Mouse (Mus musculus): ENCODE measurements around the gene Urb2. TPM values are rescaled to one million over a fixed set of nuclear protein-coding genes. Genes with fewer than 3 reads are reported as not detected.

Urb2 gene
- polyA plus RNA-seq, 1 experiment: 6.7 TPM

DNA sequence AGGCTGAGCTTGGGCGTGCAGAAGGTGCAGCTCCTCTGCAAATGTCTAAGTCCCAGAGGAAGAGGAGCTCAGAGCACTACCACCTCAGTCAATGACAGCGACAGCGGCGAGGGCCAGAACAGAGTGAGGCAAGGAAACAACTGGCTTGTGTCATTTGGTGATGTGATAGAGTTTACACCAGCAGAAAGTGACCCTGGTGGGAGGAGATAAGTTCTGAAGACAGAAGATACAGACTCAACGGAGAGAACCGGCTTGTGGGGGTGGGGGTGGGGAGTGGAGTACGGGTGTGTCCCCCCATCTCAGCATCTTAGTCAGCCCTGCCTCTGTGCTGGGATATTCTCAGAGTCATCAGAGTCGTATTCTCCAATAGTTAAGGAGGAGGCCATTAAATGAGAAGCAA lies 56.1 kb downstream of the Urb2 start:
- DNase-seq (ENCODE audit: low spot score): no peak

DNA sequence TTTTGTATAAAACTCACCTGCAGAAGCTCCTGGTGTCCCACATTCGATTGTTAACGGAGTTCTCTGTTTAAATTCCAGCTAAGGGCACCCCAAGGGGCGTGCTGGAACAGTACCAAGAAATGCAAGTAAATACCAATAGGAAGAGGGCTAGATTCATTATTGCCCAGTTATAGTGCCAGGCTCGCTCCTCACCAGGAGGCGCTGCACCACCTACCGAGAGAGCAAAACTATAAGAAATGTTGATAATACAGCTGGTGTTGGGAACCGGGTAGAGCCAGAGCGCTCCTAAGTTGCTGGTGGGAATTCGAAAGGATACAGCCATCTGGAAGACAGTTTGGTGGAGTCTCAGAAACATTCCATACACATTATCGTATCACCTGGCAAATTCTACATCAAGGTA lies 56.7 kb downstream of the Urb2 start:
- no peak for DNase-seq (ENCODE audit: low spot score)

DNA sequence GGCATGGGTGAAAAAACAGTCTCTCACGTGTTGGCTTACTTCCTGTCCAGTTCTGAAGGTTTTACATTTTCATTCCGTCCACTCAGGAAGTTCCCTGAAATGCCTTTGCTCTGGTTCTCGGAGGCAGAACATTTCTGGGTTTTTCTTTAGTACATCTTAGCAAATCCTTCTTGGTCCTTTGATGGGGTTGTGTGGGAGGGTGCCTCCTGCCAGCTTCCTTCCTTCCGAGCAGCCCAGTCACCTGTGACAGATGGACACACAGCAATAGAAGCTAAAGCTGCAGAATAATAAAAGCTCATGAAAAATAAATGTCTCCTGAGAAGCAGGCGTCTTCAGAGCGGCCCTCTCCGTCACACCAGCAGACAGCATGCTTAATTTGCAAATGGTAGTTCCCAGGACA lies 57.7 kb downstream of the Urb2 start:
- no peak for DNase-seq (ENCODE audit: low spot score)

DNA sequence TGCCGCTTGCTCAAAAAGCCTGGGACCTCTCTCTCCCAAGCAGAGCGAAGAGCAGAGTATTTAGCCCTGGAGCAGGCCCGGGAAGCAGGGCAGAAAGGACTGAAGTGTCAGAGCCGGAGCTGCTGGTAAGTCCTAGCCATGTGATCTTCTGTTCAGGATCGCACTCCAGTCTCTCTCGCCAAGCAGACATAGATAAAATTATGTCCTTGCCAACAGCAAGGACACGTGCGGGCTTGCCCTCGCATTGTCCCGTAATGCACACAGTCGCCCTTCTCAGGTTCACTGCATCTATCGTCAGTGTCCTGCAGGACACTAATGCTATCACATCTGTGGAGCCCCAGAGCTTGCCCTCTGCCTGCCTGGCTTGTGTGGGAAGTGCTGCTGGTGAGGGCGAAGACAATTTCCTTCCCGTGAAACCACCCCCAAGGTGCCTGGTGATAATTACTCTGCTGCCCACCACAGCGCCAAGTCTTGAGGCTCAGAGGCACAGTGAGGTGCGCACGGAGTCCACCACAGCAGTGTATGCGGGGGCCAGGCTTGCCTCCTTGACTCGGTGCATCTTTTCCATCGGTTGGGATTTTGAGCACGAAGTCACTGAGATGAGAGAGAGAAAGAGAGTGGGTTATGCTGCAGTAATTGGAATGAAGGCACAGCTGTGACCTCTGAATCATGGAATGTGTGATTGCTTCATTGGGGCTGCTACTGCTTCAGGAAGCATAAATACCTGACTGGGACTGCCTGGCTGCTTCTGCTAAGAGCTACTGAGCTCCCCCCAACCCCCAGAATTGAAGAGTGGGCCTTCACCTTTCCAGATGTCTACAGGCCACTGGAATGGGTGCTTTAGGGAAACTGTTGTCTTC lies 59.4 kb downstream of the Urb2 start:
- no peak for DNase-seq (ENCODE audit: low spot score)

DNA sequence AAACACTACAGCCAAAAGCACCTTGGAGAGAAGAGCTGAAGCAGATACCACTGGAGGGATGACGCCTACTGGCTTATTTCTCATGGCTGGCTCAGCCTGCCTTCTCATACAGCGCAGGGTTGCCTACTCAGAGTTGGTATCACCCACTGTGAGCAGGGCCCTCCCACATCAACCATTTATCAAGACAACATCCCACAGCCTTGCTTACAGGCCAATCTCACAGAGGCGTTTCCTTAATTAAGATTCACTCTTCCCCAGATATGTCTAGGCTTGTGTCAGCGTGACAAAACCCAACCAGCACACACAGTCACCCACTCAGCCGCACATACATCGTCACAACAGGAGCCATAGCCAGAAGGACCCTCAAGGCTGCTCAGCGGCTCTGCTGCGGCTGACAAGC lies 61.3 kb downstream of the Urb2 start:
- no peak for DNase-seq (ENCODE audit: low spot score)

DNA sequence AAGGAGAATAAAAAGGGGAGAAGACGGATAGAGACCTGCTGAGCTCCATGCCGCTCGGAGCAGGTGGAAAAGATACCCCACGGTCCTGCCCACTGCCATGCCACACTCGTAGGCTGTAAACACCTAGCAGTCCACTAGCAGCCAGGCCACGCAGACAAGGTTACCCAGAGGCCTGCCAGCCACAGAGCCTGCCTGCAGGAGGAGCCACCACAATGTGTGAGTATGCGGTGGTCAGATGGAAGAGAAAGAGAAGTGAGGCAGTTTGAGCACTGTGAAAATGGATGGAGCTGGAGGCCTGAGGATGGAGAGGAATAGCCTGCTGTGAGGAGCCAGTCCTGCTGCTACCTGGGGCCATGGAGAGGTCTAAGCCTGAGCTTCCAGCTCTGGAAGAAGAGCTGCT lies 62.3 kb downstream of the Urb2 start:
- DNase-seq (ENCODE audit: low spot score): no peak

DNA sequence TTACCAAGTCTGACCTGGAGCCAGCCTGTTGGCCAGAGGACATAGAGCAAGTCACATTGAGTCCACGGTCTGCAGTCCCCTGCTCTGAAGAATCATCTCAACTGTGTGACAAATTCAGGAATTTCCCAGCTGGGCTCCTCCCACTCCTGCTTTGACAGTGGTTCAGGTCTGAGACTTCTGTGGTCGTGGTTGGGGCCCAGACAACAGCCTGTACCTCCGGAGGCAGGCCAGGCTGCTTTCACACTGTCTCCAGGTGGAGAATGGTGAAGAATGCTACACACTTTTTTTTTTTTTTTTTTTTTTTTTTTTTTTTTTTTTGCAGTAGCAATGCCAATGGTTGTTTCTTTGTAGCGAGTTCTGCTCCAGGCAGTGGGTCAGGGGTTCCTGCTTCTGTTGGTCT lies 64.4 kb downstream of the Urb2 start:
- no peak for DNase-seq (ENCODE audit: low spot score)

DNA sequence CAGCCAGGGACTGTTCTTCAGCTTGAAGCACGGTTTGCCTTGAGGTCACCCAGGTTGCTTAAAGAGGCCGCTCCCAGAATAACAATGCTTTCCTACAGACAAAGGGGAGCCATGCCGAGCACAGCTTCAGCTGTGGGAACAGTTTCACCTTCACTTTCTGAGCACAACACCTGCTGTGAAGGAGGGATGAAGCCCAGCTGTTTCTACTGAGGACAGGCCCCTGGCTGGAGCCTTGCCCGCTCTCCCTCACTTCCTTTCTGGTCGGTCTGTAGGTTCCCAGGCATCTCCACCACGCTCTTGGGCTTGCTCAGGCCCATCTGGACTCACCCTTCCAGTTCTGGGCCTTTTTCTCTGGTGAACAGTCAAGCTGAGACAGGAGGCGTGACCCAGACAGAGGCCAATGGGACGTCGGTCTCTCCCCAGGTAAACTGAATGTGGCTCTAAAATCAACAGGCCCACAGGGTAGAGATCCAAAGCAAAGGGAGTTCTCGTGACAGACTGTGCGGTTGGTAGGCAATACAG lies 66.8 kb downstream of the Urb2 start:
- peak; percentile 49 for DNase-seq (ENCODE audit: low spot score)

DNA sequence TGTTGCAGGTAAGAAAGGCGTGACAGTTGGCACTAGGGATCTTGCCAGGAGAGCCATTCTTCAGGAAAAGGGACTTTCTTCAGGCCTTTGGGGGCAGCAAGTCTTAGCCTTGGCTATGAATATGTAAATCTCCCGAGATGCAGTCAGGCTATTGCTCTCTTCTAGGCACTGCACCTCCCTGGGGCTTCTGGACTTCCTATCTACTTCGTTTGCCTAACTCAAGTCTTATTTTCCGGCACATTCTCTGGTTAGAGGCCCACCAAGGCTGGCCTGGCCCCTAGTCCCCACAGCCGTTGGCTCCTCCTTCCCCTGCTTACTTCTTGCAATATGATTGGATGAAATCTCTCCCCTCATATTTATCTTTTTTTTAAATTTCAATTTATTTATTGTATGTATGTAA lies 67.7 kb downstream of the Urb2 start:
- no peak for DNase-seq (ENCODE audit: low spot score)

DNA sequence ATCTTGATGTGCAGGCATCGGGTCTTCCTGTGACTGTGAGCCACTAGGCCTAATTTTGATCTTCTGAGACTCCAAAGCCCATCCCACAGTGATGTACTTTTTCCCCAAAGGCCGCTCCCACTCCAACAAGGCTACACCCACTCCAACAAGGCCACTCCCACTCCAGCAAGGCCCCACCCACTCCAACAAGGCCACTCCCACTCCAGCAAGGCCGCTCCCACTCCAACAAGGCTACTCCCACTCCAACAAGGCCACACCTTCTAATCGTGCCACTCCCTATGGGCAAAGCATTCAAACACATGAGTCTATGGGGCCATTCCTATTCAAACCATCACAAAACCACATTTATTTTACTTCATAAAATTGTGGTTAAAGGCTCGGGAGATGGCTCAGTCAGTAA lies 69.2 kb downstream of the Urb2 start:
- DNase-seq (ENCODE audit: low spot score): no peak

Other genes starting within 250 kb of the Urb2 start
- 37.0 and 41.4 TPM in 2 replicates for gene Rab4a, start 215.5 kb upstream of the Urb2 start, polyA plus RNA-seq (2012; rRNA removed)
- 2.2 and 2.6 TPM in 2 replicates for gene Ccsap, start 161.3 kb upstream of the Urb2 start, polyA plus RNA-seq (2012; rRNA removed)
- 1,444 and 2,020 TPM in 2 replicates for gene Acta1, start 126.8 kb upstream of the Urb2 start, polyA plus RNA-seq (2012; rRNA removed)
- gene Nup133, start 72.2 kb upstream of the Urb2 start, polyA plus RNA-seq (2012; rRNA removed): 11.1 and 11.3 TPM in 2 replicates
- 13.7 and 13.9 TPM in 2 replicates for gene Abcb10, start 38.4 kb upstream of the Urb2 start, polyA plus RNA-seq (2012; rRNA removed)
- gene Taf5l, start 111 bp upstream of the Urb2 start, polyA plus RNA-seq (2012; rRNA removed): 26.4 and 31.1 TPM in 2 replicates
- 57.3 and 74.4 TPM in 2 replicates for gene Galnt2, start 209.9 kb downstream of the Urb2 start, polyA plus RNA-seq (2012; rRNA removed)

Measured in urinary bladder, adult 2 months (tissue).